Comparison of ENCODE assay signal across 12 mouse cellular contexts in genomic region chr19:5807740-5808139, GRCm38 (mm10). TPM values are rescaled to one million over a fixed set of nuclear protein-coding genes. Genes with fewer than 3 reads are reported as not detected.
DNase-seq lines count a peak whose midpoint lies in the region; ATAC-seq and TF ChIP-seq lines count a peak whose summit lies in the region.
"Had no signal": no experiment of that assay in that cellular context is flagged by ENCODE, and none has a peak within 500 bp of the region (broad histone marks: within the 10 kb centered on the region; RNA-seq: fewer than 3 reads in every experiment).

No protein-coding gene starts in this region.

- TF ChIP-seq EP300 in stomach, postnatal 0 days (optimal IDR thresholded peaks at IDR 0.05), result no peak

- H3K9ac ChIP-seq in forebrain, embryonic 15.5 days (replicated peaks), result no peak overlapping the region
- no peak overlapping the region for H3K9ac ChIP-seq in neural tube, embryonic 11.5 days (ENCODE audit: low read length)
- H3K9ac ChIP-seq in neural tube, embryonic 15.5 days (replicated peaks), result no peak overlapping the region
- H3K9ac ChIP-seq in stomach, postnatal 0 days (ENCODE audit: low read length), result no peak overlapping the region
- H3K9ac ChIP-seq: embryonic facial prominence, embryonic 13.5 days had no signal

- no peak for TF ChIP-seq CTCF in kidney, adult 2 months (conservative IDR thresholded peaks at IDR 0.05; ENCODE audit: insufficient read depth, insufficient read length, low read depth, low read length)
- no peak for TF ChIP-seq CTCF in stomach, postnatal 0 days (IDR thresholded peaks at IDR 0.05; ENCODE audit: low read depth)

- H3K4me1 ChIP-seq in forebrain, embryonic 10.5 days, result peaks cover 97% of the 10 kb centered on the region
- peaks cover 72% of the 10 kb centered on the region for H3K4me1 ChIP-seq in forebrain, embryonic 15.5 days
- peaks cover 72% of the 10 kb centered on the region for H3K4me1 ChIP-seq in kidney, adult 2 months (ENCODE audit: control insufficient read depth, insufficient read depth, low read length)
- peaks cover 57% of the 10 kb centered on the region for H3K4me1 ChIP-seq in neural tube, embryonic 11.5 days (ENCODE audit: control insufficient read depth, insufficient read depth, low read length)
- H3K4me1 ChIP-seq in neural tube, embryonic 15.5 days, result peaks cover 75% of the 10 kb centered on the region
- peaks cover 35% of the 10 kb centered on the region for H3K4me1 ChIP-seq in stomach, postnatal 0 days (replicated peaks; ENCODE audit: control insufficient read depth, insufficient read depth)

- no peaks in the 10 kb centered on the region for H3K36me3 ChIP-seq in forebrain, embryonic 10.5 days (replicated peaks)
- H3K36me3 ChIP-seq in forebrain, embryonic 15.5 days, result no peaks in the 10 kb centered on the region
- H3K36me3 ChIP-seq in kidney, adult 2 months (ENCODE audit: control insufficient read depth, insufficient read depth, low read length), result no peaks in the 10 kb centered on the region
- no peaks in the 10 kb centered on the region for H3K36me3 ChIP-seq in neural tube, embryonic 11.5 days (ENCODE audit: control insufficient read depth, insufficient read depth, low read length)
- H3K36me3 ChIP-seq in neural tube, embryonic 15.5 days, result no peaks in the 10 kb centered on the region
- H3K36me3 ChIP-seq in stomach, postnatal 0 days (ENCODE audit: control insufficient read depth, insufficient read depth, low read length), result no peaks in the 10 kb centered on the region
- H3K36me3 ChIP-seq: embryonic facial prominence, embryonic 13.5 days had no signal

- ATAC-seq in forebrain, embryonic 15.5 days (replicated peaks), result no peak
- ATAC-seq in neural tube, embryonic 11.5 days (ENCODE audit: insufficient read depth, low FRiP score, low TSS enrichment), result no peak
- ATAC-seq in neural tube, embryonic 15.5 days (ENCODE audit: low FRiP score), result no peak
- no peak for ATAC-seq in stomach, postnatal 0 days (ENCODE audit: low FRiP score, low TSS enrichment)
- ATAC-seq: inflammation-experienced regulatory T-cells, adult 6 months had no signal

- no peak overlapping the region for H3K4me2 ChIP-seq in forebrain, embryonic 15.5 days (replicated peaks)
- no peak overlapping the region for H3K4me2 ChIP-seq in neural tube, embryonic 11.5 days (ENCODE audit: low read depth)
- no peak overlapping the region for H3K4me2 ChIP-seq in neural tube, embryonic 15.5 days
- H3K4me2 ChIP-seq in stomach, postnatal 0 days (replicated peaks; ENCODE audit: low read depth), result no peak overlapping the region
- H3K4me2 ChIP-seq: embryonic facial prominence, embryonic 13.5 days had no signal

- no peak overlapping the region for H3K4me3 ChIP-seq in forebrain, embryonic 10.5 days
- no peak overlapping the region for H3K4me3 ChIP-seq in forebrain, embryonic 15.5 days
- H3K4me3 ChIP-seq in kidney, adult 2 months (ENCODE audit: insufficient read depth, low read depth, low read length), result no peak overlapping the region
- H3K4me3 ChIP-seq in neural tube, embryonic 11.5 days (ENCODE audit: low read depth, low read length), result no peak overlapping the region
- H3K4me3 ChIP-seq in neural tube, embryonic 15.5 days (replicated peaks), result no peak overlapping the region
- H3K4me3 ChIP-seq in stomach, postnatal 0 days (ENCODE audit: low read depth, low read length), result no peak overlapping the region
- H3K4me3 ChIP-seq: embryonic facial prominence, embryonic 13.5 days had no signal

- no peaks in the 10 kb centered on the region for H3K27me3 ChIP-seq in forebrain, embryonic 10.5 days (ENCODE audit: poor library complexity, severe bottlenecking)
- H3K27me3 ChIP-seq in forebrain, embryonic 15.5 days, result no peaks in the 10 kb centered on the region
- H3K27me3 ChIP-seq in kidney, adult 2 months (replicated peaks; ENCODE audit: control insufficient read depth, insufficient read depth, low read length), result no peaks in the 10 kb centered on the region
- H3K27me3 ChIP-seq in neural tube, embryonic 11.5 days (ENCODE audit: control insufficient read depth, insufficient read depth, low read length), result no peaks in the 10 kb centered on the region
- H3K27me3 ChIP-seq in neural tube, embryonic 15.5 days (replicated peaks), result no peaks in the 10 kb centered on the region
- no peaks in the 10 kb centered on the region for H3K27me3 ChIP-seq in stomach, postnatal 0 days (ENCODE audit: control insufficient read depth, insufficient read depth, low read length)
- H3K27me3 ChIP-seq: embryonic facial prominence, embryonic 13.5 days had no signal

- peak overlapping the region; percentile 98 for H3K27ac ChIP-seq in forebrain, embryonic 10.5 days
- H3K27ac ChIP-seq in forebrain, embryonic 15.5 days (replicated peaks), result no peak overlapping the region
- H3K27ac ChIP-seq in kidney, adult 2 months (ENCODE audit: insufficient read depth, low read depth, low read length), result 0 out of 2 replicates have a peak overlapping the region, but pooled peaks have one; percentile 26
- H3K27ac ChIP-seq in neural tube, embryonic 11.5 days (ENCODE audit: low read depth, low read length), result 0 out of 2 replicates have a peak overlapping the region, but pooled peaks have one; percentile 20
- no peak overlapping the region for H3K27ac ChIP-seq in neural tube, embryonic 15.5 days (replicated peaks)
- peak overlapping the region; percentile 100 for H3K27ac ChIP-seq in stomach, postnatal 0 days (replicated peaks)

- 74% methylated on average over 3 of the region's 3 CpGs for WGBS in forebrain, embryonic 10.5 days
- 54% methylated on average over 3 of the region's 3 CpGs for WGBS in forebrain, embryonic 15.5 days
- 79% methylated on average over 3 of the region's 3 CpGs for whole genome bisulfite sequencing in kidney, adult 2 months
- WGBS in neural tube, embryonic 11.5 days, result 75% methylated on average over 3 of the region's 3 CpGs
- WGBS in neural tube, embryonic 15.5 days, result 67% methylated on average over 3 of the region's 3 CpGs
- WGBS in stomach, postnatal 0 days, result 64% methylated on average over 3 of the region's 3 CpGs

- no peak for DNase-seq in forebrain, embryonic 10.5 days (ENCODE audit: extremely low spot score, low spot score)
- no peak for DNase-seq in kidney, adult 2 months
- no peak for DNase-seq in kidney, adult 9 months
- DNase-seq in neural tube, embryonic 11.5 days (ENCODE audit: low spot score), result no peak
- DNase-seq in stomach, postnatal 0 days (ENCODE audit: low spot score), result no peak
- DNase-seq in Muller cell, postnatal 12 days (ENCODE audit: inconsistent ontology term), result no peak
- DNase-seq: adrenal gland, adult 2 months; cerebellum, adult 9-10 months had no signal

- H3K9me3 ChIP-seq in forebrain, embryonic 10.5 days, result no peaks in the 10 kb centered on the region
- H3K9me3 ChIP-seq in forebrain, embryonic 15.5 days, result no peaks in the 10 kb centered on the region
- H3K9me3 ChIP-seq in neural tube, embryonic 11.5 days (ENCODE audit: control insufficient read depth, low read length), result no peaks in the 10 kb centered on the region
- no peaks in the 10 kb centered on the region for H3K9me3 ChIP-seq in neural tube, embryonic 15.5 days (replicated peaks)
- no peaks in the 10 kb centered on the region for H3K9me3 ChIP-seq in stomach, postnatal 0 days (ENCODE audit: control insufficient read depth, low read length)
- H3K9me3 ChIP-seq: embryonic facial prominence, embryonic 13.5 days had no signal

- no peak for TF ChIP-seq POLR2A in kidney, adult 2 months (IDR thresholded peaks at IDR 0.05; ENCODE audit: low read depth, low read length)

RNA-seq across cellular contexts. Expression of gene Scyl1, which starts 36.5 kb away (rescaled TPM):
- 63.4 and 64.6 TPM in 2 replicates for polyA plus RNA-seq in forebrain, embryonic 10.5 days (2016; fragmentation: Nextera tagmentation; extraction: Ambion mirVana)
- polyA plus RNA-seq in forebrain, embryonic 15.5 days (2015; fragmentation: Nextera tagmentation; extraction: Ambion mirVana), result 66.9 and 67.9 TPM in 2 replicates
- 107 and 134 TPM in 2 replicates for polyA plus RNA-seq in kidney, adult 2 months (2012; rRNA removed)
- 63.9 and 67.4 TPM in 2 replicates for polyA plus RNA-seq in neural tube, embryonic 11.5 days (2014; fragmentation: Nextera tagmentation; extraction: Ambion mirVana)
- 81.6 and 83.1 TPM in 2 replicates for polyA plus RNA-seq in neural tube, embryonic 15.5 days (2015; fragmentation: Nextera tagmentation; extraction: Ambion mirVana)
- 38.1 and 40.9 TPM in 2 replicates for polyA plus RNA-seq in stomach, postnatal 0 days (2015; fragmentation: Nextera tagmentation; extraction: Ambion mirVana)

Comparison
In these comparisons a context has a peak if more than half of its experiments do, and no peak if none do; other contexts are left out.
1. H3K27ac ChIP-seq: peak in forebrain, embryonic 10.5 days (single experiment), kidney, adult 2 months (single experiment), neural tube, embryonic 11.5 days (single experiment) and stomach, postnatal 0 days (single experiment); none in forebrain, embryonic 15.5 days (single experiment) and neural tube, embryonic 15.5 days (single experiment).